Mouse (Mus musculus): ENCODE data around the gene Gpc3.

Gpc3 gene

DNA sequence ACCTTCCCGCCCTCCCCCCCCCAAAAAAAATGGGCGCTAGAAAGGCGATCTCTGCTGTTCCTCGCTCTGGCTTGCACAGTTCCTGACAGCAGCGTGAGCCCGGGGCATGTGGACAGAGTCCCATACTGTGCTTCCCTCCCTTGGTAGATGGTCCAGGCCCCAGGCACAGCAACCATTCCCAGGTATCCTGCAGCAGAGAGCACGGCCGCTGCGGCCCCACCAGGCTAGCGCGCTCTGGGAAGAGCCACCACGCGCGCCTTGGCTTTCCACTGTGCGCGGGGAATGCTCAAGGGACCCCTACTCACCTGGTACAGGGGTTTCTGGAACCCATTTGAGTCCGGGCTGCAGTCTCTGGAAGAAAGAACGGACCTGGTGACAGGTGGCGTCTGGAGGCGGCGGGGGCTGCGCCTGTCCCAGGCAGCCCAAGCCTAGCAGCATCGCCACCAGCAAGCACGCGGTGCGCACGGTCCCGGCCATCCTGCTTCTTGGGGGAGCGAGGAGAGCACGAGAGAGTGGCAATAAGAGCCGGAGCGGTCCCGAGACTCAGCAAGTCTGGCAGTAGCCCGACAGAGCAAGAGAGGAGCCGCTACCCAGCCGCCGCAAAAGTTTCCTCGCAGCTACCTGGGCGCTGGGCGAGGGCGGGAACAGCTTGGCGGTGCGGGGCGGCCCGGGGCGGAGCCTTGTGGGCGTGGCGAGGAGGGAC lies at the start of gene Gpc3:
Gene Gpc3, minus strand, starts transcription at position 623 of the 703 bp plus-strand sequence.
- DNase-seq (ENCODE audit: extremely low spot score, low spot score): no peak

DNA sequence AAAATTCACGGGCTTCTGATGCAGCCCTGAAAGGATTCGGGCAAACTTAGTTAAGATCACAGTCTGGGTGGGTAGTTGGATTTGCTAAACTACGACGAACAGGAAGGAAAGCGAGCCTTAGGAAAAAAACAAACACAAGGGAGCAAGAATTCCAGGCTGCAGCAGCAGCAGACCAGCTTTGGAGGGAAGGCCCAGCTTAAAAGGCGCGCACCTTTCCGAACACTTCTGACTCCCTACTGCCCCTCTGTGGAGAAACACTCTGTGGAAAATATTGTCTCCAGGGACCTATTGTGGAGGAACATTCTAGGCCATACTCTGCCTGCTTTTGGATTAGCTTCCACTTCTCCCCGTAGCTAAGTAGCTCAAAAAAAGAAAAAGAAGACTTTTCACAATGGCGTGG lies 38.2 kb upstream of the Gpc3 start:
- DNase-seq (ENCODE audit: extremely low spot score, low spot score): no peak

DNA sequence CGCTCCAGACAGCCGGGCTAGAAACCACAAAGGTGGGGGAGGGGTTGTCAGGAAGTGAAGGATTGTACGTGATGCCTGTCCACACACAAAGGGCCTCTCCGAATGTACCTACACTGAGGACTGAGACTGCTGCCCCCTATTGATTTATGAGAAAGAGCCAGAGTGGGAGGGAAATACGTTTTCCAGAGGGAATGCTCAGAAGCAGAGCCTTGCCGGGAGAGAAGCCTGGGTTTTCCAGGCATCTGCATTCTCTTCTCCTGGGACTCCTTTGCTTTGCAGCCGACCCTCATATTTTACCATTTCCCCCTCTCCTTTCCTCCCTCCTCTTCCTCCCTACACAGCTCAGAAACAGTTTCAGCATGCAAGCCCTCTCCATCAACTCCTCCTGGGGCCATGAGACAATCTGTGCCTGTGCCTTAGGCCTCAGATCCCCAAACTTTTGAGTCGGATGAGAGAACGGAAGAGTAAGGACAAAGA lies 37.8 kb upstream of the Gpc3 start:
- DNase-seq (ENCODE audit: extremely low spot score, low spot score): peak; percentile 57

DNA sequence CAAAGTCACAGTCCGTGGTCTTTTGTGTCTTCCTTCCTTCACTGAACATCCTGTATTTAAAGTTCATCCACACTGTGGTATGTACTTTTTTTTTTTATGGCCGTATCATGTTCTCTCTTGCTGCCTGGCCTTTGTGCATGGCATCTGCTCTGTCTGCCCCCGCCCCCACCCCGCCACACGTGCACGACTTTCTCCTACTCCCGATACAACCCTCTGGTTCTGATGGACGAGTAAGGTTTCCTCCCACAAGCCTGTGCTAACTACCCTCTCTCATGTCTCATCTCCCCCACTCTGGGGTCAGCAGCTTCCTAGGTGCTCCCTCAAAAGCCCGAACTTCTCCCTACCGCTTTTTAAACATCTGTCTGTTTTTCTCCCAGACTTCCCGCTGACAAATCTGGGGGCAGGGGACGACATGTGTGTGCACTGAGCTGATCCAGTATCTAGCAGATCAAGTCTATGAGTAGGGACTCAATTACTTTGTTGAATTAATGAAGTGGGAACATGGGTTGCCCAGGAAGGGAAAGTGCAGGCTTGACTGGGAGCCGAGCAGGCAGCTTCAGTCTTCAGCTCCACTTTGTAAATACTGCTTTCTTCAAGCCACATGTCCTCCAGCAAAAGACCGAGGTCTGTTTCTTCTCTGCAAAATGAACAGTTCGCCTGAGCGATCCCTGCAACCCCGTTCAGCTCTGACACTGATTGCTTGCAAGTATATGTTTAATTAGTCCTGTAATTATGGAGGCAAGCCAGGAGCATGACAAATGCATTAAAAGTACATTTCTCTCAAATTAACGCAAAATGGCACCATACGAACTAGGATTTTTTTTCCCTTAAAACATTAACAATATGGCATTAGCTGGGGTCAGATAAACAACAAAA lies 35.4 kb upstream of the Gpc3 start:
- DNase-seq (ENCODE audit: extremely low spot score, low spot score): peak; percentile 41

DNA sequence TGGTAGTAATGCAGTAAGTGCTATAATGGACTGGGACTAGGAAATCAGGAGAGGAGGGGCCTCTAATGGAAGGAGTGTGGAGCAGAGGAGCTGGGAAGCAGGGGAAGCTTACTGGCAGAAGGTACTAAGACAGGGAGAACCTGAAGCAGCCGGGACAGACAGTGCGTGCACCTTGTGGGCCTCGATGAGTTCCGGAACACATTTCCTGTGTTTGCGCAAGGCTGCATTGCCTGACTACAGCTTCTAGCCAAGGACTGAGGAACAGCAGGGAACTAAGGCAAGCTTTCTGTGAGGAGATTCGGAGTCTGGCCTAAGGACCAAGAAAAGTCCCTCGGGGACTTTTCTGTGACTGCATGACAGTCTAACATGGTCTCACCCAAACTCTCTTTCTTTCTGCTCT lies 30.6 kb upstream of the Gpc3 start:
- DNase-seq (ENCODE audit: extremely low spot score, low spot score): no peak

DNA sequence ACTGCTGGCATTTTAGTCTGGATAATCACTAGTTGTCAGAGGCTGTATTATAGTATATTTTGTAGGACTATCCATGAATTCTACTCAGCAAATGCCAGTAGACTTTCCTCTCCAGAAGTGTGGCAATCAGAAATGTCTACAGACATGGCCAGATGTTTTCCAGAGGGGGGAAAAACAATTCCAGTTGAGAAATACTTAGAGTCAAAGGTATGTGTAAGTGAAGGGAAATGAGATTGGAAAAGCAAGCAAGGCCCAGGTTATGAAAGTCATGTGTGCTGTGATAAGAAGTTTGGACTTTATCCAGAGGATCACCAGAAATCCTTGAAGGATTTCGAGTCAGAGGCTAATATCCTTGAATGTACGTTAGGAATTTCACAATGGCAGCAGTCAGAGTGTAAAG lies 29.6 kb upstream of the Gpc3 start:
- DNase-seq (ENCODE audit: extremely low spot score, low spot score): no peak

DNA sequence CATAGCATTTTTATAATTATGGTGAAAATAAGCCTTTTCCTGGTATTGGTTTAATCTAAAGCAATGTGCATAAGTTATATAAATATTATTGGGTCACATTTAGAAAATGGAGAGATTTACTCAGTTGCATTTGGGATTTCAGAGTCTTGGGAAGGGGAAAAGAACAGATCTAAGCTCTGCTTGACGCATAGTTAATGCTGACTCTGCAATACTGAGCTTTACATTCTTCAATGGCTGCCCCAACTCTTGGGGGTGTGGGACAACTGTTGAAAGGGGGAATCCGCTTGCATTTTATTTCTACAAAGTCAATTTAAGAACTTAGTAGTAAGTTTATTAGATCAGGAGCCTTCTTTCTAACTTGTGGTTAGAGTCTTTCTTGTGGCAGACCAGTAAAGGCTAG lies 28.4 kb upstream of the Gpc3 start:
- DNase-seq (ENCODE audit: extremely low spot score, low spot score): no peak

DNA sequence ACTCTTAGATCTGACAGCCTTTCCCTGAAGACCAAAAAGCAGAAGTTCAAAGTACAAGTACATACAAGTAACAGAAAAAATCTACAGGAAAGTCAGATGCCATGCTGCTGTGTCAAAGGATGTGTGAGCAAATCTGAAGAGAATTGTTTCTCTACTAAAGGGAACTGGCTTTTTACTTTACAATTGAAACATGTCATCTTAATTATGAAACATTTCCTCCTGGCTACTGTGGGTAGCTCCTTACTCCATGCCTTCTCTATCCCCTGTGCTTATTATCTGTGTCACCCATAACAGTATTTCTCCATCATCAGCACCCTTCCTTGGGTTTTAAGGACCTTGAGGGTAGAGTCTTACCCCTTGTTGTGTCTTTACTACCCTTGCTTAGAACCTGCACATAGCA lies 23.7 kb upstream of the Gpc3 start:
- no peak for DNase-seq (ENCODE audit: extremely low spot score, low spot score)

DNA sequence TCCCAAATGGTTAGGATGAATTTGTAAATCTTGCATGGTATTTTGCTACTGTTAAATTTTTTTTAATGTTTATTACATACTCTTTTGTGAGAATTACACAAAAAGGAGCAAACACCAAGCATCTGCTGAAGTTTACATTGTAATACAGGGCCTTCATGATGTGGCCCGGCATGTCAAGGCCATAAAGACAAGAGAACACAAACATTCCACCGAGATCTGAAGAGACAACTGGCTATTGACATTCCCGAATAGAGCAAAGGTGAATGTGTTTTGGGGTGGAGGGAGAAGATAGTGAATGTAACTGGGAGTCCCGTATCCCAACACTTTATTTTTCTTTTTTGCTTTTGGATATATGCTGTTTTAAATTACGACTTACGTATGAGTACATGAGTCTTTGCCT lies 20.2 kb upstream of the Gpc3 start:
- no peak for DNase-seq (ENCODE audit: extremely low spot score, low spot score)

DNA sequence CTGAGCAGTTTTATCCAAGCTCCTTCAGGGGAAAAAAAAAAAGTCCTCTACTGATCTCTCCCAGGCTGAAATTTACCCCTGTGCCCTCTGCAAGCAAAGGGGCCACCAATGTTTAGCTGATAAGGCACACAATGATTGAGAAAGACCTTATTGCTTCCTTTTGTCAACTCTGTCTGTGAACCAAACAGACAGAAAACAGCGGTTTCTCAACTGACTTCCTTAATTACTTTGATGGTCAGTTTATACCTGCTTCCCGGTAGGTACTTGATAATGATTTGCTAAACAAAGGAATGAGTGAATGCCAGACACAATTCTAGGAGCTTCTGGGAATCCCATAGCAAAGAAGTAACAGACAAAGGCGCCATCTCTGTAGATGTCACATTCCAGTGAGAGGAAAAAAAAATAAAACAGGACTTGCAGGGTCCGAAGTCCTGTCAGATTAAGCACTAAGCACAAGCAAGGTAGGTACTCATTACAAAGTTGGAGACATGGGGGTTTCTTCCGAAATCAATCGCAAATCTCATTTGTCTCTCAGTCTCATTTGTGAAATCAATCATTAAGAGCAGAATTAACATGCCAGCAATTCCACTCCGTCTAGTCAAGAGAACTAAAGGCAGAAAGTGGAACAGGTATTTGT lies 19.1 kb upstream of the Gpc3 start:
- DNase-seq (ENCODE audit: extremely low spot score, low spot score): no peak

DNA sequence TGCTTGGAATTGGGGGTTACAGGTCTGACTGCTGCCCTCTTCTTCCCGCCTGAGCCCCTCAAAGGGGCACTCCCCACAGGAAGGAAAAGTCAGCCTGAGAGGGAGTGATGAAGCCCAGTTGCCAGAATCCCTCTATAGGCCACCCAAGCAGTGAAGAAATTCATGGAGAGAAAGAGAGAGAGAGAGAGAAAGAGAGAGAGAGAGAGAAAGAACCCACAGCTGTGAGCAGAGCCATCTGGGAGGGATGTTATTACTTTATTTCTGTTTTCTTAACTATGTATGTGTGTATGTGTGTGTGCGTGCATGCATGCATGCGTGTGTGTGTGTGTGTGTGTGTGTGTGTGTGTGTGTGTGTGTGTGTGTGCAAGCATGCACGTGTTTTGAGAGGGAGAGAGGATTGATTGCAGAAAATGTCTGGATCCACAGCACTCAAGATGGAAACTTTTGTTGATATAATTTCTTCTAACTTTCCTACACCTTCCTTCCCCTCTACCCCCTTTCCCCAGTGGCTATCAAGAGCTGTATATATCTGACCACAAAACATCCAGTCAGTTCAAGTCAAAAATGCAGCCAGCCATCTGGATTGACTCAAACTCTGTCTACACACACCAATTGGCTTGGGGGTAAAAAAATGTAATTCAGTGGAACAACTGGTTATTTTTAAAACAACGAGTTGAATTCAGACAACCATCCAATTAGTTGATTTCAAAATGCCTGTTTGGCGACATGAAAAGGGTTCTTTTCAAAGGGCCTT lies 13.4 kb upstream of the Gpc3 start:
- DNase-seq (ENCODE audit: extremely low spot score, low spot score): no peak

DNA sequence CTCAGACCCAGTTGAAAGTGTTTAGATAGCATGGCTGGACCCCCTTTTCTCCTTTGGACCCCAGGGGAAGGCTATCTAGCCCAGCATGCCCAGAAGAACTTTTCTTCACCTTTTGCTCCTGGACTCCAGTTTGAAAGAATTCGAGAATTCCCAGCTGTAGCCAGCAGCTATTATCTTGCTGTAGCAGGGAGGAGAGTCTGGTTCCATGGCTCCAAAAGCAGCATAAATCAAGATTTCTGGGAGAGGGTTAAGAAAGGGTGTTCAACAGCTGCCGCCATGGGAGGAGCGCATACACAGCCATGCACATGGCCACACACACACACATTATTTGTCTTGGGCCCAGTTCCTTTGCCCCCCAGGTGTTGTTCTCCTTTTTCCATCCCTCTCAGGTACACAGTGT lies 4.1 kb upstream of the Gpc3 start:
- DNase-seq (ENCODE audit: extremely low spot score, low spot score): no peak

DNA sequence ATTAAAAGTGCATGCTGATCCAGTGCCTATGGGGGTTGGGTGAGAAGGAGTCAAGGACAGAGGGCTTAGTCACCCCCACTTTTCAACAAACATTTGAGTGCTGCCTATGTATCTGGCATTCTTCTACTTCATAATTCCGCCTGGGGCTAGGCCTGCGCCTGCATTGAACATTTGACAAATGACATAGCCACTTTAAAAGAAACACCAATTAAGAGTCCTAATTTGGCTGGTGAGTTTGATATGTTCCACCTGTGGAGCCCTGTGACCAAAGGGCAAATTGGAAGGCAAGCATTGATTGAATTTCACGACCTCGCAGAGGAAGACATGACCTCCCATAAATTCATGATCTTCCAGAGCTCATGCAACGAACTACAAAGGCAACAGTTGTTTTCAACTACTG lies 2.4 kb upstream of the Gpc3 start:
- no peak for DNase-seq (ENCODE audit: extremely low spot score, low spot score)

DNA sequence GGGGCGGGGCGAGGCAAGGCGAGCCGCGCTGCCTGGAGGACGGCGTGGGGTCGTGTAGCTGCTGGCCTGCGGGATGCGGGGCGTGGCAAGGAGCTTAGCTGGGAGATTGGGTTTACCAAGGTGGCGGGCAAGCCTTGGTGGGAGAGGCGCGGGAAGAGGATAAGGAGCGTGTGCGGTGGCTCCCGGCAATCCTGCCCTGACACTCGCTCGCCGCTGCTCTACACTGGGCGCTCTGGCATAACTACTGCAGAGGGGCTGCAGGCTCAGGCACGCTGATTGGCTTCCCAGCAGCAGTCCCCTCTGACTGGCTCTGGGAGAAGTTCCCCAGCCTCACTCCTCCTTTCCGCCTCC lies 256 bp upstream of the Gpc3 start:
- peak; percentile 82 for DNase-seq (ENCODE audit: extremely low spot score, low spot score)

DNA sequence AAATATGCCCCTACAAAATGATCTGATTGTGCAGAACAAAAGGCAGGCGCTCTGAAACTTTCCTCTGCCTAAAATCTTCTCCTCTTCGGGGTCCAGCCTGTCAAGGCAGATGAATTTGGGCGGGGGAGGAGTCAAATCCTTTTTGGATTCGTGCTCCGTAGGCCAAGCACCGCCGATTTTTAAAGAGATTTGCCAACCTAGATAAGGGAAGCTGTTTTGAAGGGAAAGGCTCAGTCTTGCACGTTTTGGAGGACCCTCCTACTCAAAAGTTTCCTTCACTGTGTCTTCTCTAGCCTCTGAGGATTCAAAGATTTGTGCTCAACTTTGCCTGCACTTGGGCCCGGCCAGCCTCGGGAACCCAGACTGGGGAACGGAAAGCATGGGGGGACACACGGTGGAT lies 944 bp downstream of the Gpc3 start:
- DNase-seq (ENCODE audit: extremely low spot score, low spot score): peak; percentile 26

DNA sequence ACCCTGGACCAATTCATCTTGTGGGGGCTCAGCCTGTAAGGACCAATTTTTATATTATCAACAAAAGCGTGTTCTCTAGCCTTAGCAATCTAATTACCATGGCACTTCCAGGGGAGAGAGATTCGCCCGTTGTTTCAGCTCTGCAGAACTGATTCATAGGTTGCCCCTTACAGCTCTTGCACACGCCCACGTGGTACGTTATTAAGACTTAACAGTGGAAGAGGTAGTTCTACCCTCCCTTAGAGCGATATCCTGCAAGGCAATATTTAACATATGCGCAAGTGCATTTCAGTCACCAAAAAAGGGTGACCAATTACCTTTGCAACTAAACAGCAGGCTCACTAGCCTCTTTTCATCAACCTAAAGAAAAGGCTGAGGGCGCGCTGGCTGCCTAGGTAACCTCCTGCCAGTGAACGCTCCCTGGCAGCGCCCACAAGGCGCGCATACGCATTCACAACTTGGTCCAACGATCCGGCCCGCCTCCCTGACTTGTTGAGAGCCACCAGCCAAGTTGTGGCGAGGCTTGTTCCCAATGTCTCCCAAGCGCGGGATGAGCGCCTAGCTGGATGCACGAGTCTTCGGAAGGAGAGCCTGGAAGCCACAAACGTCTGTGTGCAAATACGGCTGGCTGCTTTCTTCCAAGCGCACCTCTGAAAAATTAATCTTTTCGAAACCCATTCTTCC lies 1.6 kb downstream of the Gpc3 start:
- peak; percentile 45 for DNase-seq (ENCODE audit: extremely low spot score, low spot score)

DNA sequence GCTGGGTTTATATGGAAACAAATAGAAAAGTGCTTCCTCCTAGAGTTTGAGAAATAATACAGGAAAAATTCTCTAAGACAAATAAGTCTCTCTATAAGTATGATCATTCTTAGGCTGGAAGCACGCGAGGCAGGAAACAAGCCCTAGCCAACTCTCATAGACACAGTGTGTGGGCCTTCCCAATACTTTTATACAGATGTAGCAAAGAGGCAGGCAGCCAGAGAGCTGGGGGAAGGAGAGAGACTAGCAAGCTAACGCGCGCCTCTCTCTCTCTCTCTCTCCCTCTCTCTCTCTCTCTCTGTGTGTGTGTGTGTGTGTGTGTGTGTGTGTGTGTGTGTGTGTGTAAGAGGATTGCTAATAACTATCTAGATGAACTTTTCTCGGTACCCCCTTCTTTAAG lies 2.2 kb downstream of the Gpc3 start:
- no peak for DNase-seq (ENCODE audit: extremely low spot score, low spot score)

DNA sequence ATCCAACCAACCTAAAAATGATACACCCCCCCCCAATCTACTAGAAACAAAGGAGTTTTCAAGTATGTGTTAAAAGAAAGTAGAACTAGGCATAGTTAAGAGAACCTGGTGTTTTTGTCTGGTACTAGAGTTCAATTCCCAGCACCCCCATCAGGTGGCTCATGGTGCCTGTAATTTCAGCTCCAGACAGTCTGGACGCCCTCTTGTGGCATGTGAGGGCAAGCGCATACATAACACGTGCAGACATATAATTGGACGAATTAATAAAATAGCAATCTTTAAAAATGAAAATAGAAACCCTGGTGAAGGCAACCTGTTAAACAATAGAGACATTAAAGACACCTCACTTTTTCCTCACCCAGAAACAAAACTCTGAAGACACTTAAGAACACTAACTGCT lies 10.6 kb downstream of the Gpc3 start:
- DNase-seq (ENCODE audit: extremely low spot score, low spot score): no peak

DNA sequence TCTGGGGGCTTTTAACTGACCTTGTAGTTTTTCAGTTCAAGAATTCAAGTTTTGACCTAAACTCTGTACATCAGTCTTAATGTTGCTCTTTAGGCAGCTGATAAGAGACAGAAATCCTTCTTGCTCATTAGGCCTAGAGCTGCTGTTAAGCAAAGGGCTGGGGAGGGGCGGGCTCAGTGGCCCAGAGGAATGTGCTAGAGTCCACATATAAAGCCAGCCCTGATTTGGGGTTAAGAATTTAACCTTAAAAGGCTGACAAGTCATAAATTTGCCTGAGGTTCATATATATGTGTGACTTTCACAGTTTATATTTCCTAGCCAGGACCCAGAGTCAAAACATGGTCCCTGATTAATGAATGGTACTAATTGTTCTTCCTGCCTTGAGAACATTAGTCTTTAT lies 14.5 kb downstream of the Gpc3 start:
- no peak for DNase-seq (ENCODE audit: extremely low spot score, low spot score)

DNA sequence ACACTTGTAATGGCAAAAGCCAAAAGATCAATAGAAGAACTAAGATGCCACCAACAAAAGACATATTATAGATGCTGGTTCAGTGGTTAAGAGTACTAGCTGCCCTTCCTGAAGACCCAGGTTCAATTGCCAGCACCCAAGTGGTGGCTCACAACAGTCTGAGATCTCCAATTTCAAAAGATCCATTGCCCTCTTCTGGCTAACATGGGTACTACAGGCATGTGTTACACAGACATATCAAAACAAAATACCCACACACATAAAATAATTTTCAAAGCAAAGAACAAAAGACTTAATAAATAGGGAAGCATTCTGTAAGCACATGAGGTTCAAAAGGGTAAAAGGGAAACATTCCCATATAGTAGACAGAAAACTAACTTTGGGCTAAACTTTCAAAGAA lies 26.1 kb downstream of the Gpc3 start:
- DNase-seq (ENCODE audit: extremely low spot score, low spot score): no peak

DNA sequence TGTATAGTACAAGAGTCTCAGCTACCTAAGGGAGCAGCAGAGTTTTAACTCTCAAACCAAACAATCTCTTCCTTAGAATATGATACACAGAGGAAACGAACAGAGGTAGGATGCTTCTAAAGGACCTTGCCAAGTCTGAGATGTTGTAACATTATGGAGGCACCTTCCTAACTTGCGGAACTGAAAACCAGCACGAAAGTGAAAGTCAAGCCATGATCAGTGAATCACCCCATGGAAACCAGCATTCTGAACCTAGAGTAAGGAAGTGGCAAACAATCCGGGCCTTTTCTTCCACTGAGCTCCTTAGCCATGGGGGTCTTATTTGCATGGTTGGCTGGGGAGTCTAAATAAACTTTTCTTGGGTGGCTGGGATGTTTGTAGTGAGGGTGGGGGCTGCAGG lies 53.8 kb downstream of the Gpc3 start:
- DNase-seq (ENCODE audit: extremely low spot score, low spot score): no peak

Measured in neural tube, embryonic 10.5 days (tissue).